Mouse (Mus musculus) heart, embryonic 15.5 days (tissue): ENCODE data around the gene Gas7. TPM values are rescaled to one million over a fixed set of nuclear protein-coding genes. Genes with fewer than 3 reads are reported as not detected.

Source experiments
- ATAC-seq: fragments of 200-750 bp; cut with Nextera tagmentation; replicated peaks from 2 replicates; pipeline ENCODE4 v1.8.0; 2017; ENCODE audit warnings: low read depth, moderate TSS enrichment; ENCODE audit not compliant: insufficient number of reproducible peaks, insufficient read depth, low FRiP score
- H3K27ac ChIP-seq: fragments of 300-500 bp; sonication (generic); 2 replicates; pipeline ENCODE4 v1.5.1; 2015; ENCODE audit warnings: mild to moderate bottlenecking, inconsistent platforms
- H3K27me3 ChIP-seq: fragments of 300-500 bp; sonication (generic); 2 replicates; pipeline ENCODE4 v1.6.1; 2015; ENCODE audit warnings: inconsistent platforms
- H3K36me3 ChIP-seq: fragments of 300-500 bp; sonication (generic); 2 replicates; pipeline ENCODE4 v1.6.1; 2015; ENCODE audit warnings: mild to moderate bottlenecking, inconsistent platforms
- H3K4me1 ChIP-seq: fragments of 300-500 bp; sonication (generic); replicated peaks from 2 replicates; pipeline ENCODE4 v1.6.1; 2015; ENCODE audit warnings: inconsistent platforms
- H3K4me2 ChIP-seq: fragments of 300-500 bp; sonication (generic); 2 replicates; pipeline ENCODE4 v1.6.1; 2015; ENCODE audit warnings: inconsistent platforms, mild to moderate bottlenecking, moderate library complexity
- H3K4me3 ChIP-seq: fragments of 300-500 bp; sonication (generic); 2 replicates; pipeline ENCODE4 v1.5.1; 2015; ENCODE audit warnings: mild to moderate bottlenecking, inconsistent platforms
- H3K9ac ChIP-seq: fragments of 300-500 bp; sonication (generic); 2 replicates; pipeline ENCODE4 v1.6.1; 2015; ENCODE audit warnings: mild to moderate bottlenecking, inconsistent platforms
- H3K9me3 ChIP-seq: fragments of 300-500 bp; sonication (generic); replicated peaks from 2 replicates; pipeline ENCODE4 v1.6.1; 2016; ENCODE audit warnings: inconsistent platforms
- WGBS: fragments of 180-500 bp; shearing (Covaris S2); methylation state at CpG from one replicate; pipeline ENCODE4 v1.1.7; 2015; ENCODE audit warnings: mixed read lengths; 5-methylcytosine and 5-hydroxymethylcytosine counted together
- polyA plus RNA-seq: library from polyadenylated mRNA; unstranded; fragments of >200 nt; fragmentation: Nextera tagmentation; extraction: Ambion mirVana; gene quantifications from 2 replicates; pipeline ENCODE4 v1.2.1, GENCODE M21; 2015

The Gas7 gene
- polyA plus RNA-seq, 1 experiment from 2014 or later = 8.2 TPM

- H3K9ac ChIP-seq = no peak overlapping the region
- WGBS = 42% methylated on average over 11 of the region's 11 CpGs
- no peaks in the 10 kb centered on the region for H3K27me3 ChIP-seq
- no peak for ATAC-seq
- H3K27ac ChIP-seq = no peak overlapping the region
- H3K4me2 ChIP-seq = no peak overlapping the region
- H3K4me3 ChIP-seq = no peak overlapping the region
- H3K4me1 ChIP-seq = peaks cover 17% of the 10 kb centered on the region
- no peaks in the 10 kb centered on the region for H3K9me3 ChIP-seq
- H3K36me3 ChIP-seq = no peaks in the 10 kb centered on the region
Measured at GRCm38 (mm10) chr11:67657685-67658382, 202.6 kb downstream of the Gas7 start.

GRCm38 (mm10) chr11:67661465-67661864 is 206.2 kb downstream of the Gas7 start:
- no peaks in the 10 kb centered on the region for H3K36me3 ChIP-seq
- WGBS = 87% methylated on average over 8 of the region's 8 CpGs
- H3K4me3 ChIP-seq = no peak overlapping the region
- no peak overlapping the region for H3K9ac ChIP-seq
- no peak overlapping the region for H3K4me2 ChIP-seq
- H3K4me1 ChIP-seq = peaks cover 5% of the 10 kb centered on the region; the same call in 1 of the 2 replicates
- H3K9me3 ChIP-seq = no peaks in the 10 kb centered on the region
- no peaks in the 10 kb centered on the region for H3K27me3 ChIP-seq
- no peak for ATAC-seq
- H3K27ac ChIP-seq = no peak overlapping the region

- no peaks in the 10 kb centered on the region for H3K9me3 ChIP-seq
- no peak for ATAC-seq
- H3K4me2 ChIP-seq = no peak overlapping the region
- H3K36me3 ChIP-seq = no peaks in the 10 kb centered on the region
- WGBS = 91% methylated on average over 4 of the region's 4 CpGs
- H3K27me3 ChIP-seq = no peaks in the 10 kb centered on the region
- H3K4me3 ChIP-seq = no peak overlapping the region
- no peak overlapping the region for H3K9ac ChIP-seq
- no peak overlapping the region for H3K27ac ChIP-seq
- peaks cover 17% of the 10 kb centered on the region for H3K4me1 ChIP-seq
Measured at GRCm38 (mm10) chr11:67663437-67663836, 208.2 kb downstream of the Gas7 start.

GRCm38 (mm10) chr11:67664261-67664660 is 209.0 kb downstream of the Gas7 start:
- peaks cover 21% of the 10 kb centered on the region for H3K4me1 ChIP-seq
- H3K36me3 ChIP-seq = no peaks in the 10 kb centered on the region
- H3K9ac ChIP-seq = no peak overlapping the region
- 81% methylated on average over 3 of the region's 3 CpGs for WGBS
- no peak overlapping the region for H3K27ac ChIP-seq
- H3K4me3 ChIP-seq = no peak overlapping the region
- no peak overlapping the region for H3K4me2 ChIP-seq
- ATAC-seq = no peak
- H3K27me3 ChIP-seq = no peaks in the 10 kb centered on the region
- H3K9me3 ChIP-seq = no peaks in the 10 kb centered on the region

GRCm38 (mm10) chr11:67664918-67665317 is 209.7 kb downstream of the Gas7 start:
- ATAC-seq = no peak
- Histone ChIP-seq H3K9me3 (no peaks in the 10 kb centered on the region), H3K9ac (no peak overlapping the region), H3K27me3 (no peaks in the 10 kb centered on the region), H3K4me1 (peaks cover 21% of the 10 kb centered on the region), H3K4me2 (no peak overlapping the region), H3K4me3 (no peak overlapping the region), H3K27ac (no peak overlapping the region), H3K36me3 (no peaks in the 10 kb centered on the region)
- WGBS = 80% methylated on average over 6 of the region's 6 CpGs

- Histone ChIP-seq H3K9ac (no peak overlapping the region), H3K9me3 (no peaks in the 10 kb centered on the region), H3K4me1 (peaks cover 21% of the 10 kb centered on the region), H3K36me3 (no peaks in the 10 kb centered on the region), H3K4me2 (no peak overlapping the region), H3K4me3 (no peak overlapping the region), H3K27ac (peak overlapping the region; percentile 7; the same call in 1 of the 2 replicates), H3K27me3 (no peaks in the 10 kb centered on the region)
- WGBS = 78% methylated on average over 5 of the region's 5 CpGs
- ATAC-seq = no peak
Measured at GRCm38 (mm10) chr11:67666129-67666528, 210.9 kb downstream of the Gas7 start.

GRCm38 (mm10) chr11:67667531-67668332 is 212.5 kb downstream of the Gas7 start:
- no peaks in the 10 kb centered on the region for H3K9me3 ChIP-seq
- H3K4me3 ChIP-seq = no peak overlapping the region
- H3K9ac ChIP-seq = no peak overlapping the region
- peak; percentile 82 for ATAC-seq
- H3K4me1 ChIP-seq = peaks cover 35% of the 10 kb centered on the region
- H3K36me3 ChIP-seq = no peaks in the 10 kb centered on the region
- 46% methylated on average over 13 of the region's 13 CpGs for WGBS
- no peaks in the 10 kb centered on the region for H3K27me3 ChIP-seq
- H3K4me2 ChIP-seq = 0 out of 2 replicates have a peak overlapping the region, but pooled peaks have one; percentile 21
- peak overlapping the region; percentile 95 for H3K27ac ChIP-seq

- 86% methylated on average over 3 of the region's 3 CpGs for WGBS
- Histone ChIP-seq H3K27ac (peak overlapping the region; percentile 95), H3K4me1 (peaks cover 40% of the 10 kb centered on the region), H3K9me3 (no peaks in the 10 kb centered on the region), H3K4me3 (no peak overlapping the region), H3K27me3 (no peaks in the 10 kb centered on the region), H3K9ac (no peak overlapping the region), H3K4me2 (no peak overlapping the region), H3K36me3 (no peaks in the 10 kb centered on the region)
- ATAC-seq = no peak
Measured at GRCm38 (mm10) chr11:67668460-67669007, 213.3 kb downstream of the Gas7 start.

GRCm38 (mm10) chr11:67670031-67670430 is 214.8 kb downstream of the Gas7 start:
- H3K27me3 ChIP-seq = no peaks in the 10 kb centered on the region
- H3K9me3 ChIP-seq = no peaks in the 10 kb centered on the region
- ATAC-seq = no peak
- peaks cover 40% of the 10 kb centered on the region for H3K4me1 ChIP-seq
- no peak overlapping the region for H3K4me2 ChIP-seq
- H3K9ac ChIP-seq = no peak overlapping the region
- H3K27ac ChIP-seq = no peak overlapping the region
- WGBS = 94% methylated on average over 6 of the region's 6 CpGs
- no peak overlapping the region for H3K4me3 ChIP-seq
- no peaks in the 10 kb centered on the region for H3K36me3 ChIP-seq

- H3K27ac ChIP-seq = peak overlapping the region; percentile 89
- no peak overlapping the region for H3K4me3 ChIP-seq
- peak overlapping the region; percentile 19; the same call in 1 of the 2 replicates for H3K4me2 ChIP-seq
- WGBS = 29% methylated on average over 5 of the region's 5 CpGs
- no peak overlapping the region; the same call in 1 of the 2 replicates for H3K9ac ChIP-seq
- H3K9me3 ChIP-seq = no peaks in the 10 kb centered on the region
- peak; percentile 75 for ATAC-seq
- no peaks in the 10 kb centered on the region for H3K36me3 ChIP-seq
- H3K27me3 ChIP-seq = no peaks in the 10 kb centered on the region
- peaks cover 37% of the 10 kb centered on the region for H3K4me1 ChIP-seq
Measured at GRCm38 (mm10) chr11:67672140-67672539, 216.9 kb downstream of the Gas7 start.
